In the genomic region with DNA sequence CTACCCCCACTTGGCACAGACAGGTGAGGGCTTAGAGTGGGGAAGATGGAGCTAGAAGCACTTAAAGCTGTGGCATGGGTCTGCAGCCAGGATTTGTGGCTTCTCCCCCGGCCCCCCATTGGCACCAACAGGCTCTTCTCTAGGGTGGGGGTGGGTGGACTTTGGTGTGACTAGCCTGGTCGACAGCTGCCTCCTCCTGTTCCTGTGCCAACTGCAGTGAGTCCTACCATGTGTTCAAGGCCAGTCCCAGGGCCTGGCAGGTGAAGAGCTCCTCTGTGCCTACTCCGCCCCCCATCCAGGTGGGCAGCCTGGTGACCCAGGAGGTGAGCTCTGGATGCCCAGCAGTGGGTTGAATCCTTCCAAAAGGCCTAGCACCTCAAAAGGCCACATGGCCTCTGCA, we compare ENCODE assay signal across 30 mouse cellular contexts. TPM values are rescaled to one million over a fixed set of nuclear protein-coding genes. Genes with fewer than 3 reads are reported as not detected.
"Had no signal": no experiment of that assay in that cellular context is flagged by ENCODE, and none has a peak within 500 bp of the region (broad histone marks: within the 10 kb centered on the region; RNA-seq: fewer than 3 reads in every experiment).

No protein-coding gene starts in this region.

- H3K4me2 ChIP-seq: heart, embryonic 11.5 days; heart, embryonic 13.5 days; heart, embryonic 15.5 days; hindbrain, embryonic 13.5 days; hindbrain, embryonic 15.5 days; kidney, embryonic 15.5 days; limb, embryonic 13.5 days; limb, embryonic 15.5 days; liver, embryonic 12.5 days had no signal

- H3K36me3 ChIP-seq: heart, embryonic 13.5 days; heart, embryonic 15.5 days; hindbrain, embryonic 13.5 days; hindbrain, embryonic 15.5 days; kidney, embryonic 15.5 days; limb, embryonic 13.5 days; limb, embryonic 15.5 days; liver, embryonic 12.5 days had no signal

- H3K4me3 ChIP-seq: heart, adult 2 months; heart, embryonic 13.5 days; heart, embryonic 15.5 days; hindbrain, embryonic 13.5 days; hindbrain, embryonic 15.5 days; kidney, embryonic 15.5 days; limb, embryonic 13.5 days; limb, embryonic 15.5 days; liver, embryonic 12.5 days had no signal

- H3K27ac ChIP-seq: heart, adult 2 months; heart, embryonic 13.5 days; heart, embryonic 15.5 days; hindbrain, embryonic 13.5 days; hindbrain, embryonic 15.5 days; hindbrain, postnatal 0 days; kidney, embryonic 15.5 days; kidney, postnatal 0 days; limb, embryonic 13.5 days; limb, embryonic 15.5 days; liver, embryonic 12.5 days; liver, embryonic 14.5 days had no signal

- DNase-seq: gastrocnemius, postnatal 14 days; gastrocnemius, postnatal 36 days; heart, adult 11 months; heart, adult 2 months; heart, postnatal 14 days; heart, postnatal 36 days; kidney, adult 11 months; kidney, adult 2 months; kidney, adult 9 months; kidney, postnatal 14 days; kidney, postnatal 36 days; layer of hippocampus, adult 9-11 months; layer of hippocampus, postnatal 36 days; left cerebral cortex, postnatal 4 days had no signal

RNA-seq across cellular contexts. Expression of gene Btbd17, which starts 8.1 kb away (rescaled TPM):
- polyA plus RNA-seq: heart, embryonic 13.5 days; liver, adult 2 months; liver, embryonic 12.5 days; liver, embryonic 14.5 days had no signal

RNA-seq across cellular contexts. Expression of gene Gpr142, which starts 11.1 kb away (rescaled TPM):
- polyA plus RNA-seq: heart, adult 2 months; heart, embryonic 11.5 days; heart, embryonic 13.5 days; heart, embryonic 15.5 days; heart, postnatal 0 days; hindbrain, embryonic 13.5 days; hindbrain, embryonic 15.5 days; hindbrain, postnatal 0 days; intestine, embryonic 14.5 days; kidney, adult 2 months; kidney, postnatal 0 days; large intestine, adult 2 months; limb, embryonic 13.5 days; limb, embryonic 15.5 days; liver, adult 2 months; liver, embryonic 12.5 days; liver, embryonic 14.5 days had no signal

RNA-seq across cellular contexts. Expression of gene Kif19a, which starts 22.4 kb away (rescaled TPM):
- polyA plus RNA-seq: liver, embryonic 12.5 days had no signal
